Mouse (Mus musculus): ENCODE results near the gene Tmsb15l.
"Not testable (repeated sequence)": the region's sequence is repeated elsewhere in the genome, so short reads cannot be mapped to it uniquely, and the experiment has no call there.

Gene Tmsb15l

GRCm38 (mm10) chrX:136976424-136977084 lies at the start of gene Tmsb15l, which contains the start of gene Tmsb15b1:
Tmsb15l (minus strand) TSS chrX:136976869.
Tmsb15b1 (minus strand) TSS chrX:136976874.
- peak; percentile 100 for ATAC-seq (ENCODE audit: low TSS enrichment)

- ATAC-seq (ENCODE audit: low TSS enrichment) = peak; percentile 85
These were observed 42.6 kb upstream of the Tmsb15l start for GRCm38 (mm10) chrX:137019310-137019709.

GRCm38 (mm10) chrX:137017668-137018067 lies 41.0 kb upstream of the Tmsb15l start:
- no peak for ATAC-seq (ENCODE audit: low TSS enrichment)

GRCm38 (mm10) chrX:137015099-137015709 lies 38.5 kb upstream of the Tmsb15l start:
- ATAC-seq (ENCODE audit: low TSS enrichment) = peak; percentile 89

GRCm38 (mm10) chrX:136996256-136996655 lies 19.6 kb upstream of the Tmsb15l start:
- ATAC-seq (ENCODE audit: low TSS enrichment) = no peak

- no peak for ATAC-seq (ENCODE audit: low TSS enrichment)
These were observed 17.0 kb upstream of the Tmsb15l start for GRCm38 (mm10) chrX:136993641-136994040.

- peak; percentile 93 for ATAC-seq (ENCODE audit: low TSS enrichment)
These were observed 16.4 kb upstream of the Tmsb15l start, which contains the start of gene Zcchc18 for GRCm38 (mm10) chrX:136992978-136993547. Zcchc18 (plus strand) TSS chrX:136993155.

- ATAC-seq (ENCODE audit: low TSS enrichment) = peak; percentile 44
These were observed 15.7 kb upstream of the Tmsb15l start for GRCm38 (mm10) chrX:136992191-136992965.

GRCm38 (mm10) chrX:136991274-136991673 lies 14.6 kb upstream of the Tmsb15l start:
- ATAC-seq (ENCODE audit: low TSS enrichment) = no peak

GRCm38 (mm10) chrX:136986039-136986438 lies 9.4 kb upstream of the Tmsb15l start:
- ATAC-seq (ENCODE audit: low TSS enrichment) = no peak

- ATAC-seq (ENCODE audit: low TSS enrichment) = peak; percentile 66
These were observed 1.9 kb upstream of the Tmsb15l start for GRCm38 (mm10) chrX:136978616-136979015.

GRCm38 (mm10) chrX:136975397-136975796 lies 1.3 kb downstream of the Tmsb15l start, which contains the start of gene Tmsb15b2:
Tmsb15b2 (minus strand) TSS chrX:136975497.
- not testable (repeated sequence) for ATAC-seq (ENCODE audit: low TSS enrichment)

GRCm38 (mm10) chrX:136959688-136960087 lies 17.0 kb downstream of the Tmsb15l start:
- peak; percentile 69 for ATAC-seq (ENCODE audit: low TSS enrichment)

- ATAC-seq (ENCODE audit: low TSS enrichment) = not testable (repeated sequence)
These were observed 18.4 kb downstream of the Tmsb15l start for GRCm38 (mm10) chrX:136958300-136958699.

GRCm38 (mm10) chrX:136957583-136958279 lies 18.9 kb downstream of the Tmsb15l start:
- peak; percentile 100 for ATAC-seq (ENCODE audit: low TSS enrichment)

GRCm38 (mm10) chrX:136937985-136938384 lies 38.7 kb downstream of the Tmsb15l start:
- ATAC-seq (ENCODE audit: low TSS enrichment) = no peak

- ATAC-seq (ENCODE audit: low TSS enrichment) = no peak
These were observed 49.6 kb downstream of the Tmsb15l start, which contains the start of gene H2bfm for GRCm38 (mm10) chrX:136927031-136927430. H2bfm (plus strand) TSS chrX:136927325.

- ATAC-seq (ENCODE audit: low TSS enrichment) = no peak
These were observed 50.8 kb downstream of the Tmsb15l start for GRCm38 (mm10) chrX:136925863-136926262.

All from frontal cortex, adult (tissue).